Mouse (Mus musculus): ENCODE measurements at regions not wholly inside any gene's neighbourhood (a gene's known extent, or its start where the extent isn't known, plus 50 kb on each side); places are given as distances from the start of the nearest gene placed in this dataset.
"Not testable (repeated sequence)": the region's sequence is repeated elsewhere in the genome, so short reads cannot be mapped to it uniquely, and the experiment has no call there.

GRCm38 (mm10) chr13:115911524-115912459, 397.7 kb downstream of the Isl1 start:
- intact Hi-C loops (cut with DNase I) = no loop called here

GRCm38 (mm10) chr13:115910866-115911449, 398.5 kb downstream of the Isl1 start:
- intact Hi-C loops (cut with DNase I) = no loop called here

DNA sequence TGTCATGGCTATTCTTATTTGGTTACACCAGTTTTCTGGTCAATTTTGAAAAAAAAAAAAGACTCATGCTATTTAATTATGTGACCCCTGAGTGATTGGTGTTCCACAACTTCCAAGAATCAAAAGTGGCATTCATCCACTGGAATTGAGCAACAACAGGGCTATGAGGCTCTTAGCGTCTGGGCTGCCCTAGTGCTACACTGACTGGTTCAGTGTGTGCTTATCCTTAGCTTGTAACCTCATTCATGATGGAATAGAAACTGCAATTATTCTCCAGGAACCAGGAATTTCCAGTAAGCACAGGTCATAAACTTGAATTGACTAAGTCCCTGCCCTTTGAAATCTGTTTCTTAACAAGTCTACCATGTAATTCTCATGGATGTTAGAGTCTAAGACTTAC, 428.9 kb downstream of the Isl1 start:
- intact Hi-C loops (cut with DNase I) = no loop called here

GRCm38 (mm10) chr13:115860480-115860879, 449.0 kb downstream of the Isl1 start:
- intact Hi-C loops (cut with DNase I) = no loop called here

GRCm38 (mm10) chr13:115856632-115857031, 452.9 kb downstream of the Isl1 start:
- intact Hi-C loops (cut with DNase I) = no loop called here

GRCm38 (mm10) chr13:115852689-115853356, 456.7 kb downstream of the Isl1 start:
- intact Hi-C loops (cut with DNase I) = no loop called here

DNA sequence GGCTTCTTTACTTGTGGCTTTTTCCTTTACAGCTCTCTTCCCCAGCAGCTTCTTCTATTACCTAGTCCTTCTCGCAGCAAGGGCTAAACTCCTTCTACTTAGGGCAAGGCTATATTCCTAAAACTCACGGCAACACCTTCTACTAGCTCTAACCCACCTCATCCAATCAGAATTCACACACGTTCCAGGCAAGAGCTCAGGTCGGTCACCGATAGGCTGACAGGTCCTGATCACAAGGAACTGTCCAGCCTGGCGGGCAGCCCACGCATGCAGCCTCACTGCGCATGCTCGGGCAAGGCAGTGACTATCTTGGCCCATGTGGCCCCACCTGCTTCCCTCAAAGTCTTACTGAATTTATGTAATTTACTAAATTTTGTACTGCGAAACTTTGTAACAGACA, 466.4 kb downstream of the Isl1 start:
- intact Hi-C loops (cut with DNase I) = no loop called here

DNA sequence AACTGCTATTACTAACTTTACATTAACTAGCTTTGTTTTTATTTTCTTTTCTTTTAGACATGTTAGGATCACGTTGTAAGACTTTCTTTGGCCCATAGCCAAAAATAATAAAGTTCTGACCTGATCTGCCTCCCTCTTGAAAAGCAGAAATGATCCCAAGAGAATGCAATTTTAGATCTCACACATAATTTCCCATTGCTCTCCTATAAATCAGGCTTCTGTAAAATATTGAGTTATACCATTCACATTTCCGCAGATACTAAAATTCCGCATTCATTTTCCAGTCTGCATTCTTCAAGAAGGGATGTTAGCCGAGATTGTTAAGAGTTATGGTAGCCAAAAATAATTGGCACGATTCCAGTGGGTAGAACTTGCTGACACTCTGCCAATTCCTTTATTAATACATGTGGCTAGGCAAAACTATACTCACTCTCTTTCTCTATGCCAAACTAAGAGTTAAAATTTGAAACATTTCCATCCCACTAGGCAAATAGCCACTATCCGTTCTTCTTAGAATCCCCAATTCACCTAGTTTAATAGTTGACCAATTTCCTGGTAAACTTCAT, 473.2 kb downstream of the Isl1 start:
- intact Hi-C loops (cut with DNase I) = no loop called here

DNA sequence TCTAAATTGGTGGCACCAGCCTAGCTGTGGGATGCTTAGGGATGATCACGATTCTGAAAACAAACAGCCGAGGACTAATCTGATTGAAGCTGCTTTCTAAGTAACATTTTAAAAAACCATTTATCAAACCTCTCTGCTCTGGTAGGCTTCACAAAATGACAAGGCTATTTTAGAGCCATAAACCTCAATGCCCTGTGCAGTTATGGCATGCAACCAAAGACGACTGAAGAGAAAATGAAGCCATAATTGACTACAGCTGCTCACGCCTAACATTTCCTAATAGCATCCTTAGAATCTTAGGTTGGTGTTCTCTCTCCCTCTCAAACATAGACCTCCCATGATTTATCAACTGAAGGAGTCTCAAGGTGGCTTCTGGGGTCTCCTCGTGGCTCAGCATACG, 484.3 kb downstream of the Isl1 start:
- intact Hi-C loops (cut with DNase I) = no loop called here

DNA sequence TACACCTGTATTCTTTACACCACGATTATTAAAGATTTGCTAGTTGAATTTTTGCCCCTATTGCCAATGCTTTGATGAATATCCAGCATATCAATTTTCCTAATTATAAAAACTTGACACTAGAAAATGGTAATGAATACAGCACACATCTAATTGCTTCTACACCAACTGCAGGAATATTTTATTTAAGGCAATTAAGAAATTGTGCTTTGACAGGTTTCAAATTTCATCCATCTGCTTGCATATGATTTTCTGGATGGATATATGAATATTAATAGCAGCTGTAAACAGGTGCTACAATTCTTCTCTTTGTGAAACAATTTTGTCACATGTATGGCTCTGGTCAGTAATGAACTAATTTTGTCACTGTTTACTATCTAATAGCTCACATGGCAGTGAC, 487.0 kb downstream of the Isl1 start:
- intact Hi-C loops (cut with DNase I) = no loop called here

- intact Hi-C loops (cut with DNase I) = no loop called here
Measured at GRCm38 (mm10) chr13:115814211-115814610, 495.3 kb downstream of the Isl1 start.

DNA sequence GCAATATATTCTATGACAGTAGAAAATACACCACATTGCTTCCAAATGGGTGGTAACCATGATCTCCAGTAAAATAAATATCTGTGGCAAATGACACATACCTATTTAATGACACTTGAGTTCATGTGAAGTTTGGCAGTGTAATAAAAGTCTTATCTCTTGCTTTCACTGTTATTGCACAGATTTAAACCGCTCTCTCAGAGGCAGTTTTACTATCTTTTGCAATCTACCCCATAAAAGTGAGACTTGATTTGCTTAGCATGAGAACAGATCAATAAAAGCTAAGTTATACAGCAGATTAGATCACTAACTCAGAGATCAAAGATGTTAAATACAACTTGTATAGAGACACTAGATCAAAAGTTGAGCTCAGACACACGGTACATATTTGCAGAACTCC, 510.2 kb downstream of the Isl1 start:
- intact Hi-C loops (cut with DNase I) = no loop called here

DNA sequence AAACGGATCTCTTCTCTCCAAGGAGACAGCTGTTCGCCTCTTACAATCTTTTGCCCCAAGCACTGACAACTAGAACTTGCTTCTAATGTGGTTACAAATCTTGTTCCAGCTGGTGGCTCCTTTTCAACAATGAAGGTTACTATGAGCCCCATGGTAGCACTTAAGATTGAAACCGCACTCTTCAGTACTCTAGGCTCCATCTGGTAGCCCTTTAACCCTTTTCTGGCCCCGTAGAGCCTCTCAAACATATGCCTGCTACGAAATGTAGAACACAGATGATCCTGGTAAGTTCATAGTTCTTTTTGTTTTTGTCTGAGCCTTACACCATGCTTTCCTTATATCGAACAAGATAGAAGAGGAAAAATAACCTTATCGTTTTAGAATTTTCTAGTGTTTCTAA, 558.2 kb downstream of the Isl1 start:
- intact Hi-C loops (cut with DNase I) = no loop called here

GRCm38 (mm10) chr13:115742080-115742479, 567.4 kb downstream of the Isl1 start:
- intact Hi-C loops (cut with DNase I) = not testable (repeated sequence)

DNA sequence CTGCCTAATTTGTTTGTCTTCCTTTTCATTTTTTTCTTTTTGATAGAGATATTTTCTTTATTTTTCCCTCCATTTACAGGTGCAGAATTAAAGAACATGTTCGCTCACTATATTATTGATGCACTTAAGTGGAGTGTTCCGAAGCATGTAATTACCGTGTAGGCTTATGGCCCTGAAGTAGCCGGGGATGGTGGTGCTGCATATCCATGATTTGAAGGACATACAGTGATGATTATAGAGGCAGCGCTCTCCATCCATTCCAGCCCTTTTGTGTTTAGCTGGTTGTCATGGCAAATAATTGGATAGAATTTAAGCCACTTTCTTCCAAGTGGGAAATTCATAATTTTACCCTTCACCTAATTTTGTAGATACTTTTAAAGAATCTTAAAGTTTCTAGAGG, 581.5 kb downstream of the Isl1 start:
- intact Hi-C loops (cut with DNase I) = no loop called here

GRCm38 (mm10) chr13:115725356-115725952, 584.0 kb downstream of the Isl1 start:
- intact Hi-C loops (cut with DNase I) = no loop called here

GRCm38 (mm10) chr13:115719276-115719675, 590.2 kb downstream of the Isl1 start:
- intact Hi-C loops (cut with DNase I) = no loop called here

- intact Hi-C loops (cut with DNase I) = no loop called here
Measured at GRCm38 (mm10) chr13:115718859-115719258, 590.6 kb downstream of the Isl1 start.

DNA sequence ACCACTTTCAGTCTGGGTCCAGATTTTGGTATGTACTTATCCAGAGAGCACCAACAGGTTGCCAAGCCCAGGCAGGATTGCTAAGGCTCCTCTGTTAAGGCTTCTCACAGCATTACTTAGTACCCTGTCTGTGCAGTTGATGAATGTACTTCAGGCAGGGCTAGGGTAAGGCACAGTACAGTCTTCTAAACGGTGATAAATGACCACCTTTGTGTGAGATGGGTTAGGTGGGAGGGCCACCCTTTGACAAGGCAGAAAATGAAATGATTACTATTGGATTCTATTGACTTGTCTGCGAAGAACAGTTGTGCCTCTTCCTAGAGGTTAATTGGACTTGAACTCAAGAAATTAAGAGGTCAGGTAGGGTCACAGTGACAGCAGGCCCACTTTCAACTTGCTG, 594.4 kb upstream of the Itga1 start:
- intact Hi-C loops (cut with DNase I) = no loop called here

GRCm38 (mm10) chr13:115687426-115687825, 585.7 kb upstream of the Itga1 start:
- intact Hi-C loops (cut with DNase I) = no loop called here

- intact Hi-C loops (cut with DNase I) = loop anchor here (5.0 to 10.0 kb wide), 3 partner anchors 395 to 1033 kb away; no protein-coding TSS in a partner anchor
Measured at GRCm38 (mm10) chr13:115679591-115679990, 577.8 kb upstream of the Itga1 start.
